Comparison of ENCODE assay signal across 10 mouse cellular contexts in the genomic region with DNA sequence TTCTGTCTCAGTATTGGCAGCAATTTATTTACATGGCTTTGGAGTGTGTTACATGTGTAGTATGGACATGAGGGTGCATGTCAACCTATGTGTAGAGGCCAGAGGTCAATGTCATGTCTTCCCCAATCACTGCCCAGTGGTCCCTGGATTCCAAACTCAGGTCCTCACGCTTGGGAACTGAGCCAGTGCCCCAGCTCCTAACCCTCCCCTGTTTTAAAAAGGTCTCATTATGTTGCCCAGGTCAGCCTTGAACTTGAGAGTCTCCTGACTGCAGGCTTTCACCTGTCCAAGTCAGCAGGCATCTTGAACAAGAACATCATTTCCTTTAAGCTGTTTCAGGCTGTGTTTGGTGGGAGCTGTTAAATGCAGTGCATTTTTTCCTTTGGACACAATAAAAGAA. TPM values are rescaled to one million over a fixed set of nuclear protein-coding genes. Genes with fewer than 3 reads are reported as not detected.
A peak's percentile ranks its signal among the peaks of the same experiment; 100 is the strongest.
DNase-seq lines count a peak whose midpoint lies in the region; ATAC-seq and TF ChIP-seq lines count a peak whose summit lies in the region.
"Had no signal": no experiment of that assay in that cellular context is flagged by ENCODE, and none has a peak within 500 bp of the region (broad histone marks: within the 10 kb centered on the region; RNA-seq: fewer than 3 reads in every experiment).

No protein-coding gene starts in this region.

- peak overlapping the region; percentile 95 for H3K27ac ChIP-seq in kidney, adult 2 months (ENCODE audit: insufficient read depth, low read depth, low read length)
- no peak overlapping the region for H3K27ac ChIP-seq in forebrain, embryonic 13.5 days
- no peak overlapping the region for H3K27ac ChIP-seq in midbrain, embryonic 15.5 days

- WGBS in kidney, adult 2 months = 72% methylated on average over 1 of the region's 1 CpGs
- 89% methylated on average over 1 of the region's 1 CpGs for WGBS in forebrain, embryonic 13.5 days
- 85% methylated on average over 1 of the region's 1 CpGs for WGBS in midbrain, embryonic 15.5 days

- H3K4me3 ChIP-seq in kidney, adult 2 months (ENCODE audit: insufficient read depth, low read depth, low read length) = no peak overlapping the region
- no peak overlapping the region for H3K4me3 ChIP-seq in forebrain, embryonic 13.5 days
- peak overlapping the region; percentile 75 for H3K4me3 ChIP-seq in midbrain, embryonic 15.5 days

- H3K27me3 ChIP-seq in kidney, adult 2 months (replicated peaks; ENCODE audit: control insufficient read depth, insufficient read depth, low read length) = no peaks in the 10 kb centered on the region
- H3K27me3 ChIP-seq in forebrain, embryonic 13.5 days = no peaks in the 10 kb centered on the region
- no peaks in the 10 kb centered on the region for H3K27me3 ChIP-seq in midbrain, embryonic 15.5 days (replicated peaks)

- H3K4me1 ChIP-seq in kidney, adult 2 months (ENCODE audit: control insufficient read depth, insufficient read depth, low read length) = peaks cover 15% of the 10 kb centered on the region; the same call in 1 of the 2 replicates
- H3K4me1 ChIP-seq in forebrain, embryonic 13.5 days = peaks cover 38% of the 10 kb centered on the region
- H3K4me1 ChIP-seq in midbrain, embryonic 15.5 days = peaks cover 38% of the 10 kb centered on the region

- DNase-seq in cerebellum, adult 11-12 months = peak; percentile 50
- no peak for DNase-seq in cerebellum, postnatal 36 days
- no peak for DNase-seq in kidney, adult 2 months
- no peak for DNase-seq in kidney, postnatal 25 days
- no peak for DNase-seq in testis, postnatal 10 days (ENCODE audit: low spot score)
- DNase-seq in B cell, adult 2 months = no peak

- no peak overlapping the region for H3K9ac ChIP-seq in forebrain, embryonic 13.5 days
- H3K9ac ChIP-seq in midbrain, embryonic 15.5 days = no peak overlapping the region

- H3K9me3 ChIP-seq in forebrain, embryonic 13.5 days (replicated peaks) = no peaks in the 10 kb centered on the region
- no peaks in the 10 kb centered on the region for H3K9me3 ChIP-seq in midbrain, embryonic 15.5 days

- H3K36me3 ChIP-seq in kidney, adult 2 months (ENCODE audit: control insufficient read depth, insufficient read depth, low read length) = peaks cover 4% of the 10 kb centered on the region; the same call in 1 of the 2 replicates
- H3K36me3 ChIP-seq in forebrain, embryonic 13.5 days (ENCODE audit: poor library complexity, severe bottlenecking) = peaks cover 4% of the 10 kb centered on the region; the same call in 1 of the 2 replicates
- H3K36me3 ChIP-seq in midbrain, embryonic 15.5 days (replicated peaks) = no peaks in the 10 kb centered on the region

- TF ChIP-seq POLR2A in kidney, adult 2 months (IDR thresholded peaks at IDR 0.05; ENCODE audit: low read depth, low read length) = no peak

- no peak for TF ChIP-seq CTCF in kidney, adult 2 months (conservative IDR thresholded peaks at IDR 0.05; ENCODE audit: insufficient read depth, insufficient read length, low read depth, low read length)

- H3K4me2 ChIP-seq in forebrain, embryonic 13.5 days = peak overlapping the region; percentile 71; the same call in 1 of the 2 replicates
- peak overlapping the region; percentile 57 for H3K4me2 ChIP-seq in midbrain, embryonic 15.5 days

- ATAC-seq in forebrain, embryonic 13.5 days = no peak
- no peak for ATAC-seq in midbrain, embryonic 15.5 days (replicated peaks)

RNA-seq across cellular contexts. Expression of gene Prnp, which starts 0.8 kb away (rescaled TPM):
- polyA plus RNA-seq in kidney, adult 2 months (2012; rRNA removed) = 144 and 146 TPM in 2 replicates
- polyA plus RNA-seq in forebrain, embryonic 13.5 days (2015; fragmentation: Nextera tagmentation; extraction: Ambion mirVana) = 103 and 110 TPM in 2 replicates
- polyA plus RNA-seq in midbrain, embryonic 15.5 days (2015; fragmentation: Nextera tagmentation; extraction: Ambion mirVana) = 157 and 158 TPM in 2 replicates

RNA-seq across cellular contexts. Expression of gene Prn, which starts 0.9 kb away (rescaled TPM):
- not detected in 2 replicates for polyA plus RNA-seq in kidney, adult 2 months (2012; rRNA removed)
- not detected in 2 replicates for polyA plus RNA-seq in forebrain, embryonic 13.5 days (2015; fragmentation: Nextera tagmentation; extraction: Ambion mirVana)
- polyA plus RNA-seq in midbrain, embryonic 15.5 days (2015; fragmentation: Nextera tagmentation; extraction: Ambion mirVana) = not detected in 2 replicates
- polyA plus RNA-seq: intestine, embryonic 14.5 days; lung, postnatal 0 days had no signal

RNA-seq across cellular contexts. Expression of gene Prnd, which starts 41.8 kb away (rescaled TPM):
- 0.92 and 1.0 TPM in 2 replicates for polyA plus RNA-seq in kidney, adult 2 months (2012; rRNA removed)
- polyA plus RNA-seq in forebrain, embryonic 13.5 days (2015; fragmentation: Nextera tagmentation; extraction: Ambion mirVana) = 7.3 and 7.7 TPM in 2 replicates
- polyA plus RNA-seq in midbrain, embryonic 15.5 days (2015; fragmentation: Nextera tagmentation; extraction: Ambion mirVana) = 10.3 and 12.6 TPM in 2 replicates

RNA-seq across cellular contexts. Expression of gene Erv3, which starts 49.4 kb away (rescaled TPM):
- not detected in 2 replicates for polyA plus RNA-seq in kidney, adult 2 months (2012; rRNA removed)
- not detected in 2 replicates for polyA plus RNA-seq in forebrain, embryonic 13.5 days (2015; fragmentation: Nextera tagmentation; extraction: Ambion mirVana)
- polyA plus RNA-seq in midbrain, embryonic 15.5 days (2015; fragmentation: Nextera tagmentation; extraction: Ambion mirVana) = not detected in 2 replicates
- polyA plus RNA-seq: intestine, embryonic 14.5 days; lung, postnatal 0 days had no signal
